Mouse (Mus musculus) cerebellum, postnatal 4 days (tissue): ENCODE results near the gene Mettl21c.
"Not testable (repeated sequence)": the region's sequence is repeated elsewhere in the genome, so short reads cannot be mapped to it uniquely, and the experiment has no call there.

Experiments used
- DNase-seq, 2 experiments: peaks; one replicate each; pipeline ENCODE4 v3.0.0; 2022; ENCODE audit warnings: low spot score in 2 of 2, mixed read lengths in 1 of 2

Gene Mettl21c

DNA sequence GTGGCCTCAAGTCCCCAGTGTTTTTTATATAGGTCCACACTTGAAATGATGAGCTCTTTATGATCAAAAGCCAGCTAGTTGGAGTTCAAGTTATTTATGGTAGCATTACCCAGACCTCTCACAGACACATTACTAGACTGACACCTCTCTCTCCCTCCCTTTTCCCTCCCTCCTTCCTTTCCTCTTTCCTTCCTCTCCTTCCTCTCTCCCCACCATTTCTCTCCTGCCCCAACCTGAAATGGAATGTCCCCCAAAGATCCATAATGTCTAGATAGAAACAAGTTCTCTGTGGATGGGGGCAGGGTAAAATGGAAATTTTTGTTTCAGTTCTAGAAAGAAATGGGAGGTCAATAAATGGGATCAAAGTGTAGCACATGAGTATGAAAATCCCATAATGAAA is at the start of gene Mettl21c:
Mettl21c (minus strand) TSS at position 101 of the 400 bp plus-strand sequence.
- DNase-seq, result no peak

DNA sequence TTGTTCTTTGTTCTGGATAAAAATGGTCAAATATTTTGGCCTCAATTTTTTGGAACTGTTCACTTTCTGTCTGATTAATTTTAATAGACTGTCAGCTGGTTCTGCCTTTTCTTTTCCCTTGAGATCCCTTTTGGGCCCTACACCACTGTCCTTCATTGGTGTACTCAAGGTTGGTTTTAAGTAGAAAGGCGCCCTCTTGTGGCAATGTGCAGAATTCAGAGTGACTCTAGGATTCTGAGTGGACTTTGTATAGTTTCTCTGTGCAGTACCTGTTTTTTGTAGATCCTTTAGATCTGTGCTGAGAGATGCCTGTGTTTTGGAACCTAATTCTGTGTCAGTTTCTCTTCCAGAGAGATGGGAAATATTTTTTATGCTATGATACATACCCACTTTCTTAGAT is 44.8 kb upstream of the Mettl21c start:
- DNase-seq, result peak in 1 of 2 experiments; percentile 13

- no peak for DNase-seq
Observed at GRCm38 (mm10) chr1:44063439-44063838, 43.6 kb upstream of the Mettl21c start.

GRCm38 (mm10) chr1:44061836-44062235 is 42.0 kb upstream of the Mettl21c start, which contains the start of gene Gm8251:
TSS of gene Gm8251 (minus strand) at chr1:44061936.
- DNase-seq, result no peak

DNA sequence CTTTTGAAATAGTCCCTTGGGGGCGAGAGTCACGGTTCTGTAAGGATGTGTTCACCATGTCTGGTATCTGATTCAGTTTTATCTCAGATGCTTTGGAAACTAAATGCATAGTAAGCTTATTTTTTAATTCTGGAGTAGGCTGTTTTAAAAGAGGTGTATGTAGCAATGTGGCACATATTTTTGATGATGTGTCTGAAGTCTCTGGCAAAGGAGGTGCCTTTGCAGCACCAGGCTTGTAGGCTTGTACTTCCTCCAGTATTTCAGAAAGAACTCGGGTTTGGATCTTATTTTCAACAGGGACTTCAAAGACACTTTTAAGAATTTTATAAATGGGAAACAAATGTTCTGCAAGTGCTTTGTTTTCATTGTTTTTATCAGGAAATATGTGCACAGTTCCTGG is 38.0 kb upstream of the Mettl21c start:
- DNase-seq, result no peak

DNA sequence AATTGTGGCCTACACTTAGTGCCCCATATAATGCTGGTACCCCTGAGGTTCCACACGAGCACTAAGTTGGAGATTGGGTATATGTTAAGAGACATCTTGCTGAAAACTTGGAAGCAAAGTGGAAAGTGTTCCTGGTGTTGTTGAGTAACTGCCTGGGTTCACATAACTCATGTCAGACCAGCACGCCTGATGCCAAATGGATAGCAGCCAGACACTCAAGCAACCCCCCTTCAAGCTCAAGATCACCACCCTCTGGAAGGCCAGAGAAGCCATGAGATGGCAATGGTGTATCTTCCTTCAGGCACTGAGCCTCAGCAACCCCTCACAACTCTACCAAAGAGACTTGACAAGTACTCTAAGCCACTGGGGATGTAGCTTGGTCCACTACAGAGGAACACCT is 26.7 kb upstream of the Mettl21c start:
- DNase-seq, result no peak

GRCm38 (mm10) chr1:44045689-44046088 is 25.9 kb upstream of the Mettl21c start:
- not testable (repeated sequence) for DNase-seq

GRCm38 (mm10) chr1:44042555-44042915 is 22.7 kb upstream of the Mettl21c start:
- DNase-seq, result no peak

GRCm38 (mm10) chr1:44041797-44042554 is 22.1 kb upstream of the Mettl21c start:
- peak in 1 of 2 experiments; percentile 59 for DNase-seq

- DNase-seq, result no peak
Observed at GRCm38 (mm10) chr1:44032948-44033347, 13.1 kb upstream of the Mettl21c start.

- no peak for DNase-seq
Observed at GRCm38 (mm10) chr1:44032213-44032612, 12.4 kb upstream of the Mettl21c start.

DNA sequence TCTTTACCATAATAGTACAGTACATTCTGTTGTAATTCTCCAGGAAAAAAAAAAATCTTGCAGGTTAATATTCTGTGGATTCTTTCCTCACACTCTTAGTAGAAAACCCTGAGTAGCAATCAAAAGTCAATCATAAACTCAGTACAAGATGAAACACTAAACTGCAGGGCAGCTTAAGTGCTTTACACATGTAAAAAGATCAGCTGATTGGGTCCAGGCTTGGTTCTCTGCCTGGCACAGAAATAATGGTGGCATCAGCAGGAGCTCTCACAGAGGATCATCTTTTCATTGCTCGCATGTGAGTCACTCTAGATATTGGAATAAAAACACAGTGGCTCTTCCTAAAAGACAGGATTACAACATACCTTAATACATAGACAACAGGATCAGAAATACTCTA is 7.8 kb upstream of the Mettl21c start:
- DNase-seq, result no peak

DNA sequence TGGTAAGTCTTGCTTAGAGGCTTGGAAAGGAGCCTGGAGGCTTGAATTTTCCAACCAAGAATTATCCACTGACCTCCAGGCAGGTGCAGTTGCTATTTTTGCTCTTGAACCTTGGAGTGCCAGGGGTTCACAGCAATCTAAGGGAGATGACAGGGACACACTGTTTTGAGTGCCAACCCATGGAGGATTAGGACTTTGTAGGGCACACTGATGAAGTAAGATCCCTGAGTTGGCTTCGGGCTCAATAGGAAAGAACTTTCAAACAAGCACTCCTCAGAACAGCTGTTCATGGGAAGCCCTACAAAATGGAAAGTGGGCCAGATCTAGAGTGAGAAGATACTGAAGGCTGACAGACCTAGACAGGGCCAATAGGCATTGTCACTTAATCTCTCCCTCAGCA is 2.8 kb upstream of the Mettl21c start:
- no peak for DNase-seq

DNA sequence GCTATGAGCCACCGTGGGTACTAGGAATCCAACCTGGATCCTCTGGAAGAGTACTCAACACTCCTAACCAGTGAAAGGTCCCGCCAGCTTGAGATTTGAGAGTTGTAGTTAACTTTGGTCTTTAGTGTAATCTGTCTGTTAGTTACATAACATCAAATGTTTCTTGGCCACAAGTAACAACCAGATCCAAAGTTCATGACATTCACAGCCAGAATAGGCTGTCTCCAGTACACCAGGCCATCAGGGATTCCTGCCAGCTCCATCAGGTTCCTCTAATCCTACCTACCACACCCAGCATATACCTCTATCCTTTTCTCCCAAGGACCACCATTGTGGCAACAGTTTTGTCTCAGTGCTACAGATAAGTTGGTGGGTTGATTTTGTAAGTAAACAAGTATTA is 4.3 kb downstream of the Mettl21c start:
- no peak for DNase-seq

GRCm38 (mm10) chr1:44004513-44004912 is 15.3 kb downstream of the Mettl21c start:
- no peak for DNase-seq

- DNase-seq, result no peak
Observed at GRCm38 (mm10) chr1:43996914-43997589, 22.8 kb downstream of the Mettl21c start.

DNA sequence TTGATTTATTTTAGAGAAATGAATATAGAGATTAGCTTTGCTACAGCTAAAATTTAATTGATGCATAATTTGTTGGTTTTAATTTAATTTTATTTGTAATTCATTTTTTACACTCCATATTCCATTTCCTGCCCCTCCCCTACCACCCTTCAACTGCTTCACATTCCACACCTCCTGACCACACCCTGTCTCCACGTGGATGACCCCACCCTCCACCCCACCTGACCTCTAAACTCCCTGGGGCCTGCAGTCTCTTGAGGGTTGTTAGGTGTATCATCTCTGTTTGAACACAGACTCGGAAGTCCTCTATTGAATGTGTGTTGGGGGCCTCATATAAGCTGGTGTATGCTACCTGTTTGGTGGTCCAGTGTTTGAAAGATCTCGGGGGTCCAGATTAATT is 48.7 kb downstream of the Mettl21c start:
- no peak for DNase-seq

DNA sequence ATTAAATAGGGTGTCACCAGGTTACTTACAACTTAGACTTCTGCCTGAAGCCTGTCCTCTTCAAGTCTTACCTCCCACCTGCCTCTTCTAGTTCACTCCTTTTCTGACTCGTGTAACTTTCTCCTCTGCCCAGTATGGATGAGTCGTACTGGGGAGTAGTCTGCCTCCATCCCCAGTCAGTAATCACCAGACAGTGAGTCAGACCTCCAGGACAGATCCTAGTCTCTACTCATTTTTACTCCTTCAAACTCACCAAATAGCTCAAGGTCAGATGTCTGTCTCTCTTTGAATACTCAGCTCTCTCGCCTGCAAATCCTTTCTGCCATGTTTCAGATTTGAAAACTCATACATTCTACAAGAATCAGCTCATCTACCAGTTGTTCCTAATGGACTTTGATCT is 50.5 kb downstream of the Mettl21c start:
- no peak for DNase-seq

DNA sequence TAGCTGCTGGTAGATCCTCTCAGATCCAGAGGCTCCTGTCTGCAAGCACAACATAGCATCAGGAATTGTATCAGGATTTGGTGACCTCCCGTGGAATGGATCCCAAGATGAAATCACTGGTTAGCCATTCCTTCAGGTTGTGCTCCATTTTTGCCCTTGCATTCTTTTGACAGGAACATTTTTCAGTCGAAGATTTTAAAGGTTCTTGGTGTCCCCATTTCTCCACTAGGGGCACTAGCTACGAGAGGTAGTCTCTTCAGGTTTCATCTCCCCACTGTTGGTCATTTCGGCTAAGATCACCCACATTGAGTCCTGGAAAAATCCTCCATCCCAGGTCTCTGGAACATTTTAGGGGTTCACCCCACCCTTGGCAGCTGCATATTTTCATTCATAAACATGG is 53.1 kb downstream of the Mettl21c start:
- no peak for DNase-seq

DNA sequence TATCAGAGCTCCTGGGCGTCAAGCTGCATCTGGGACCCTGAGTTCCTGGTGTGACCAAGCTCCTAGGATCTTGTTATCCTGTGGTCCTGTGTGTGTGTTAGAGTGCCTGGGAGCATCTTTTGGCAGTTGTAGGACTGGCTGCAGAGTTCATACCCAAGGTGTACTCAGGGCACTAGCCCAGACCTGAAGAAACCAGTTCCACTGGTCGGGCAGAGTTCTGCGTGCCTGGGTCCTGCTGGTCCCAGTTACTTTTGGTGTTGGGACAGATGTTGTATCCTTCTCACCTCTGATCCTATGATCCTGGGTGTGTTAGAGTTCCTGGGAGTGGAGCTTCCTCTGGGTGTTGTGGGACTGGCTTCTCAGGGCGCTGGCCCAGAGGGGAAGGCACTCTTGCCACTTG is 55.5 kb downstream of the Mettl21c start:
- DNase-seq, result no peak
